Mouse (Mus musculus) cerebellum, postnatal 25 days (tissue): ENCODE measurements at regions not wholly inside any gene's neighbourhood (a gene's known extent, or its start where the extent isn't known, plus 50 kb on each side); places are given as distances from the start of the nearest gene placed in this dataset.

ENCODE experiments used
- DNase-seq, 2 experiments: peaks; one replicate each; pipeline ENCODE4 v3.0.0; 2021; ENCODE audit warnings: mixed read lengths in 2 of 2

DNA sequence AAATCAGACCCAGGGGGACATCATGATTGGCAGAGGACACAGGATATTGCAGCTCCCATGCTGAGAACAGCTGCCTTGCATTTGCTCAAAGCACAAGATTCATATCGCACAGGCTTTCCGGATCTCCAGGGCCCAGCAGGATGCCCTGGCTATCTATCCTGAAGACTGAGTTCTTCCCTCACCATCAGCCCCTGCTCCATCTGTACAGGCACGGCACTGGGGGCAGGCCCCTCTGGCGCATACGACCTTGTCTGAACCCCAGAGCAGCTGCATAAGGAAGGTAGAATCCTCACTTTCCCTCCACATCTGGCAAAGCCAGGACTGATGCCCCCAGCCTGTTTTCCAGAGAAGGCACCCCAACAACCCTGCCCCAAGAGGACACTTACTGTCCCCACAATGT, 266.8 kb downstream of the Tns1 start:
- DNase-seq: peak in 1 of 2 experiments; percentile 2

DNA sequence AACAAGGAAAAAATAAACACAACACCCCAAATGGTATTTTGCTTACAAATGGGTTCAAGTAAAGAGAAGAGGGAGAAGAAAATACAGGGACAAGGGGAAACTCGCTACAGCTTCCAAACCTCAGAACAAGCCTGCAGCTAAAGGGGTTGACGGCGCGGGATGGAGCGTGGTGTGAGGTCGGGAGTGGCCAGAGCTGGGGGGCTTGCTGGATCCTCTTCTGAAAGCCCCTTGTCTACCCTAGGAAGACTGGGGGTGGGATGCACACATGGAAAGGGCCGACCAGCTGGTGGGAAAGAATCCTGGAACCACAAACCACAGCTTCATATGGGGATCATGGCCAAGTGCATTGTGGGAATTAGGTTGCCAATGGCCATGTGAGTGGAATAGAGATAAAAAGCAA, 267.4 kb downstream of the Tns1 start:
- DNase-seq: peak in 1 of 2 experiments; percentile 1

DNA sequence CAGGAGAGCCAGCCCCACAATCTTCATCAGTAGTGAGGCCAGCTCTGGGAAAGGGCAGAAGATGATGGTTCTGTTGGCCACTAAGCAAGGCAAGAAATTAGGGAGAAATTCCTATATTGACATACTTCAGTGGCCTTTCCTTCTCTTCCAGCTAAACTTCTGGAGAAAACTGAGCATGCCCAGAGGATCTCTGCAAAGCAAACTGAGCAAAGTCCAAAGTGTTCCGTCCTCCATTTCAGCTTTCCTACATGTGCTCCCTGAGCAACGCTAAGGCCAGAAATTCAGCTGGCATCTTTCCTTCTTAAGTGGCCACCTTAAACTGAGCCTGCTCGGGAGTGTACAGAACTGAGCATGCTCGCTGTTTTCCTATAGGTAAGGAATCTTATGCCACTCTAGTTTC, 268.9 kb downstream of the Tns1 start:
- no peak for DNase-seq

DNA sequence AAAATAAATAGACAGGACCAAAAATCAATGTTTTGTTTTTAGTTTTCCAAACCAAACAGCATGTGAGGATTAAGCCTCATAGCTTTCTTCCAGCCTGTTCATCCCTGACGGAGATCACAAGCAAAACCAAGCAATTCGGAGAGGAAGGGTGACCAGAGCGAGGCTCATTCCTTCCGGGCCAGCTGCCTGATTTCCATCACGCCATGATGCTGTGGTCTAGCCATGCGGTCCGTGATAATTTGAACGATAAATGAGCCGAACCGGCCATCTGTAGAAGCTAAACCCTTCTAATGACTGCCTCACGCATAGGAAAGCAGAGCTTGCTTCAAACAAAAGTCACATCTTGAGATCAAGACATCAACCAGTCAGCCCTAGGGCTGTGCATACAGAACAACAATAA, 270.4 kb downstream of the Tns1 start:
- peak in 1 of 2 experiments; percentile 15 for DNase-seq

DNA sequence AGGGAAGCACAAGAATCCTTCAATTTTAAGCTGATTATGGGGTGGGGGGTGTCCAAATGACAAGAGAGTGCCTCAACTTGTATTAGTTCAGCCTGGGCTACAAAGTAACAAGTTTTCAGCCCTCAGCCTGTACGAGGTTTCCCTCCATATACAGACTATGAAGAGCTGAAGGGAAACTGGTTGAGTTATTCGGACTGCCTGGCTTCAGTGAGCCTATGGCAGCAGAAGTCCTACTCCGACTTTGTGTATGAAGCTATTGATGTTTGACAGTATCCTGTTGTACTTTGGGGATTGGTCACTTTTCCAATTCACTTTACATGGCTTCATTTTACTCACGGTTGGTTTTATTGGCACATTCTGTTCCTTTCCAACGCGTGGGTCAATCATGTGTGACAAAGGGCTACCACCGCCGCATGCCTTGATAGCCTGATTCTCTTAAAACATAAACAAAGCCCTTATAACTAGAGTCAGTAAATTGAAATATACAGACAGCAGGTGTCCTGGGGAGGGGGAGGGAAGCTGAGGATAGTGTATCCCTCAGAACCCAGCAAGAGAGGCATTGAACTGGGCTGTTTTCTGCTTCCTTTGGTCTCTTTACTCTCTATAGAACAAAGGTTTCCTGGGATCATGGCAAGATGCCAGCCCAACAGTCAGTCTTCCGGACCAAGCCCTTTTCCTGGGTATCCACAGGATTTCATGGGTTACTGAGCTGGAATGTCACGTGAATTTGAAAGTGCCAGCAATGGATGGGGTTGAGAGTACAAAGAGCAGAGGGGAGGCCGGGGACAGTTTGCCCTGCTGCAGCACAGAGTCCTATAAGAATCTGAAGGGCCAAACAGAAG, 273.9 kb downstream of the Tns1 start:
- peak; percentile 15 to 53 for DNase-seq

DNA sequence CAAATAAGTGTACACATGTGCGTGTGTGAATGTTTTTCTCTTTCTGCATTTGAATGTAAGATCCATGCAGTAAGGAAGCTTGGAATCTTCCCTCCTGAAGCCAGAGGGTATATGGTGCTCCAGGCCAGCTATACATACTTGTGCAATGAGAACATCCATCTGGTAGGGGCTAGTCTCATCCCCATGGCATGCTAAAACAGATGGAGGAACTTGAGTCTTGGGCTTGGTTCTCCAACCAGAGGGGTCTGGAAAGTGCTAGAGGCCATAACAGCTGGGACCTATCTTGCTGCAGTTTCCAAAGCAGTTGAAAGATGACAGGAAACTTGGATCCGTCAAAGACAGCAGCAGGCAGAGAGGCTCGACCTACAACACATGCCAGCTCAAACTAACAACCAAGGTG, 275.9 kb downstream of the Tns1 start:
- DNase-seq: no peak

DNA sequence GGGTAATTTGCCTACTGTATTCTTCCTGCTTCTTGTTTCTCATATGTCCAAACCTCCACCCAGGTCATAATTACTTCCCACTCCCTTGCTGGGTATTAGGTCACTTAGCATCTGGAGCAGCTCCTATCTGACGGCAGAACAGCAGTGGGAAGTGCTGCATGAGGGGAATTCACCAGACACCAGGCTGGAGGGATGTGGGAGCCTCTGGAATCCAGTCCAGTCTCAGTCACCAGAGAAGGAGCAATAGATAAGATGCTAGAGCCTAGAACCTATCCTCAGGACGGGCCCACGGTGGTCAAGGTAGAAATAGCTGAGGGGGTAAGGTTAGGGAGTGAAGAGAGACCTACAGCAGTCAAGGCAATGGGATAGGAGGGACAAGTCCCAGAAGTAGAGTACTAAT, 277.1 kb downstream of the Tns1 start:
- DNase-seq: no peak

DNA sequence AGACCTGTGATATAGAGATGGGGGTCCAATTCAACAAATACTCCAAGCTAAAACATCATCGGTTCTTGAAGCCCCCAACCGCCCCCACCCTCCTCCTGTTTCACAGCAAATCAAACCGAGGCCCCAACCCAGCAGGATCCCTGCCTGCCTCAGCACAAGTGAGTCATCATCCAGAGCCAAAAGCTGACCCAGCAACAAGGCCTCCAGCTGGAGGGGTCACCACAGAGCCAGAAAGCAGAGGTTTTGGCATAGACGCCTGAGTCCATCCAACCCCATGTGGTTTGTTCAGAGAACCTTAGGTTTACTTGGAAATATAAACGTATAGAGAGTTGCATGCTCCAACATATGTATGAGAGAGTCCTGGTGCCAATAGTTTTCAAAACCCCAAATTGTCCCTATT, 279.1 kb downstream of the Tns1 start:
- DNase-seq: no peak

DNA sequence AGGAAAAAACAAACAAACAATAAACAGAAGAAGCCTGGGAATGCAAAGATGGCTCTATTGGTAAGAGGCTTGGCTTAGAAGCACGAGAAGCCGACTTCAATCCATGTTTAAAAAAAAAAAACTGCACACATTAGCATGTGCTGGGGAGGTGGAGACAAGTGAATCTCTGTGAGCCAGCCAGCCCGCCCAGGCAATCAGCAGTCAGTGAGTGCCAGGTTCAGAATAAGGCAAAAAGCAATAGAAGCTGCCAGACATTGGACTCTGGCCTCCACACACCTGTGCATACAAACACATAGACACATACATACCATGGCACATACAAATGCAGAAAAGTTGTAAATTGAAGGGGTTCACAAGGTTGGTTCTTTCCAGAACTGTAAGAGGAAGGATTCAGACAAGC, 279.7 kb downstream of the Tns1 start:
- no peak for DNase-seq

DNA sequence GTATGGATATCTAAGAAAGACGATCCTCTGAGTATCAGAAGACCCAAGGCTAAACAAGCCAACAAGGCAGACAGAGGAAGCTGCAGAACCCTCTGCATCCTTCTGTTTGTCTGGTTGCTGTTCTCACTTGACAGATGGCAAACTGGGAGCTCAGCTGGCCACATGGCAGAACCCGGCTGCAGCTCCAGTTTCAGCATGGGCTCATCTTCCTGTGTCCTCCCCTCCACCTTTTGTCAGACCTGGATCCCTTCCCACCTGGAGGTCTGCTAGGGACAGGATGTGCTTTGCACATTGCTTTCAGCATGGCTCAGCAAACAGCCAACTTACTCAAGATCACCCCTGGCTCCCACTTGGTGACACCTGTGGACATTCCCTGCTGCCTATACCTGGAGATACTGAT, 284.9 kb downstream of the Tns1 start:
- peak; percentile 19 to 35 for DNase-seq

DNA sequence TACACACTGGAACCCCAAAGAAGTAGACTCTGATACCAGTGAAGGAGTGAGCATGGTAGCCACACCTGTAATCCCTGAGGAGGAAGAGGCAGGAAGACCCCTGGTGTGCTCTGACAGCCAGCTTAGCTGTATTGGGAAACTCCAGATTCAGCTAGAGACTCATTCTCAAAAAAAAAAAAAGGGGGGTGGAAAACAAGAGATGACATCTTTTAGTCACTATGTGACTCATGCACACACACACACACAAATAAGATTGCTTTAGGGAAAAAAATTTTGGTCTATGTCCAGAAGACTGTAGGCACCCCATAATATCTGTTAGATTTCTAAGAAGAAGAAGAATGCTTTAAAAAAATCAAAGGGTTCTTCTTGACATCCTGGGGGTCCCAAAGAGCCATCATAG, 287.6 kb downstream of the Tns1 start:
- no peak for DNase-seq

DNA sequence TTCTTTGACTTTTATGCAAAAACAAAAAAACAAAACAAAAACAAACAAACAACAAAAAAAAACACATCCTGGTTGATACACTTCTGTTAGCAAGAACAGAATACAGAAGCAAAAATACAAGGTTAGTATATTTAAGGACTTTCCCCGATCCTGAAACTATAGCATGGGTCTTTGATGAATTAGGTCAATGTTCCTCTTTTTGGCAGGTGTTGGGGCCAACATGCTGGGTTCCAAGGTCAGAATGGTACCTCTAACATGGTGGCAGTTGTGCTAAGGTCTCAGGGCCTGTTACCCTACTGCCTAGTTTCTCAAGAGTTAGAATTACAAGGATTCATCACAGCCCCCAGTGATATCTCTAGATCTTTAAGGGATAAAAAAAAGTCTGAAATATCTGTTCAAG, 289.7 kb downstream of the Tns1 start:
- no peak for DNase-seq

DNA sequence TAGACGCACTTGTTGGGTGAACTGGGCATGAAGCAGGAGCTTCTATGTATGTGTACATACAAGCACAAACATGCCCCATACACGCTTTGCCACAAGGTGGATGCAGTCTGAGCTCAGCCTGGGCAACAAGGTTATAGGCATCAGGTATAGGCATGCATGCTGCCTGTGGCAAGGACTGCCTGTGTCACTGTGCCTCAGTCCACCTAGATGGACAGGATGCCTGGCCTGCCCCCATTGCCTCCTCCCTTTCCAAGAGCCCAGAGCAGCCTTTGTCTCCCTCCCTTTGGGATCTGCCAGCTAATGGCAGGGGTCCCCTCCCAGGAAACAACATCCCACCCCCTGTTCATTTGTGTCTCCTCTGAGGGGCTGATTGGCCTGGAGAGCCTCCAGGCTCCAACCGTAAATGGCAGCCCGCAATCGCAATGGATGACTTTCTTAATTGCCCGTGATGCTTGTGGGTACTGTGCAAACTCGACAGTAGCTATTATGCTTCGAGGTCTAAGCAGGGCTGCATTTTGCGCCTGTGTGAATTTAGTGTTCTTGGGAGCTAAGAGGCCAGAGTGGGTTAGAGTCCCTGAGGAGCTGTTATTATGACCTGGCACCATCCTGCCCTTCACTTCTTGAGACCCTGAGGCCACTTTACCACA, 293.6 kb downstream of the Tns1 start:
- DNase-seq: no peak

DNA sequence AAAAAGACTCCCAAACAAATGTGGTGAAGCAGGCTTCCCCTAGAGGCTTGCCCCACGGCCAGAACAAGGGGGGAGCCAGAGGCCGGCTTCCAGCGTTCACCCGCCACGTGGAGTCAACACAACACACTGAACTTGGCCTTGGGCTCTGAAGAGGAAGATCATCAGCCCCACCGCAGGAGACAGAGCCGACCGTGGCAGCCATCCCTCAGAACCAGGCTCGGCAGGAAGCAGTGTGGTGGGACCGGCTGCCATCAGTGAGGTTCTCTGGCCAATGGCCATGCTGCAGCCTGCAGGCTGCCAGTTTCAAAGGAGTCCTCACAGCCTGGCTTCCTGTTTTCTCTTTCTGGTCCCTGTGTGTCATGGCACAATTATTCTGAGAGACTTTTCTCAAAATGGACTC, 295.3 kb downstream of the Tns1 start:
- DNase-seq: peak; percentile 86 to 88

DNA sequence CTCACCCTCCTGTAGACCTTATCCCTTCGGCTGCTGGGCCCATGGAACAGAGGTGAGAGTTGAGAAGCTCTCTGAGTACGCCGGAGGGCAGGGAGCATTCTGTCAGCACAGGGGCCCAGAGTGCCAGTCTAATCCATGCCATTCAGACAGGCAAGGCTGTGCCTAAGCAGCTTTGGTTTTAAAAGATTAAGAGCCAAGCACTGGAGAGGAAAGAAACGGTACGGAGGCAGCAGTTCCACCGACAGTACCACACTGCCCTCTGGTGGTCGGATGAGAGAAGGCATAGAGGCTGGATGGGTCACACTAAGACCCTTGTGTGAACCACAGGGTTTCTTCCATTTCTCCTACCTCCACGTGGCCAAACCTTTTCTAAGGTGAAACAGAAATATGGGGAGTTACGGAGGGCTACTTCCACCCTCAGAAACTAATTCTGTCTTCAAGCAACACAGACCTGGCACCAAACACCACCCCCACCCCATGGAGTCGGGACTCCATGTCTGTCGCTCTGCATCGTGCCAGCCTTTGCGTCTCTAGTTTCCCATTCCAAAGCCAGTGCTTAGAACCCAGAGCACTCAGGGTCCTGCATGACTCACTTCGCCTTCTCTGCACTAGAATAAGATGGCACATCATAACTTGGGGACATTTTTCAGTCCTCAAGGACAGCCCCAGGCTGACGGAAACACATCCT, 297.9 kb downstream of the Tns1 start:
- DNase-seq: peak; percentile 95 to 96

DNA sequence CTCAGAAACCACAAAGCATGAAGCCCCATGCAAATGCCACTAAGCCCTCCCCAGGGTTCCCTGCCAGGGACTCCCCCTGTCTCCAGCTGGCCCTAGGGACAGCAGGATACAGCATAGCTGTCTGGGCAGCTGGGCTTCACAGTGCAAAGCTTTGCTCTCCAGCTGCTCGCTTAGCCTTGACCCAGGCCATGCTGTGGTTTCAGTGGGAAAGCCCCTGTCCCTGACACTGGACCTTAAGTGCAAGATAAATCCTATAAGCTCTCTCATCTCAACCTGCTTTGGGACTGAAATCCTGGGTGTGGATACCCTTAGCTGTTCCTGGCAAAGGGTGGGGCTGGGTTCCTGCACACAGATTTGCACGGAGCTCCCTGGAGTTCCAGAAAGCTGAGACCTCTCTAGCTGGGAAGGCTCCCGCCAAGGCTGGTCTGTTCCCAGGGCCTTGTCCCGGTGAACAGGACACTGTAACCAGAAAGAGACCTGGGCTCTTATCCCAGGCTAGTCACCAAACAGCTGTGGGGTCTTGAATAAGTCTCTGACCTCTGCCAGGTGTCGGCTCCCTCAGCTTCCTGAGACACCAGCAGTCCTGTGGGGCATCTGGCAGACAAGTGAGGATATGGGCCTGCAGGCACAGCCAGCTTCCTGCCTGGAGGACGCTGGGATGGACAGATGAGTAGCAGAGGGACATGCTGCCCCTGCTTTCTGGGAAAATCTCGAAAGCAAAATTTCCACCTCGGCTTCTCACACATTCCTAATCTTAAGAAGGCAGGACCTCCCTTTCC, 299.7 kb downstream of the Tns1 start:
- DNase-seq: peak in 1 of 2 experiments; percentile 28

DNA sequence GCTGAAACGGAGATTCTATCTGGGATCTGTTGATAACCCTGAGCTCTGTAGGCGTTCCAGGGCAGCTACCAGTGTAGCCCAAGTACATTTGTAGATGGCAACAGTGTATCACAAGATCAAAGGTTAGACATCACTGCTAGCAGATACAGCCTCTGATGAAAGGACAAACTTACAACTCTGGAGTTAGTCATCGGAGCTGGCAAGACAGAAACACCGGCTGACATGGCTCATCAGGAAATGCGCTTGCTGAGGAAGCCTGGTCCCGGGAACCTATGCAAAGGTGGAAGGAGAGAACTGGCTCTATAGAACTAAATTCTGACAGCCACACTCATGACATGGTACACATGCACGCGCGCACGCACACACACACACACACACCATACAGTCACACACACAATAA, 300.5 kb downstream of the Tns1 start:
- DNase-seq: no peak

DNA sequence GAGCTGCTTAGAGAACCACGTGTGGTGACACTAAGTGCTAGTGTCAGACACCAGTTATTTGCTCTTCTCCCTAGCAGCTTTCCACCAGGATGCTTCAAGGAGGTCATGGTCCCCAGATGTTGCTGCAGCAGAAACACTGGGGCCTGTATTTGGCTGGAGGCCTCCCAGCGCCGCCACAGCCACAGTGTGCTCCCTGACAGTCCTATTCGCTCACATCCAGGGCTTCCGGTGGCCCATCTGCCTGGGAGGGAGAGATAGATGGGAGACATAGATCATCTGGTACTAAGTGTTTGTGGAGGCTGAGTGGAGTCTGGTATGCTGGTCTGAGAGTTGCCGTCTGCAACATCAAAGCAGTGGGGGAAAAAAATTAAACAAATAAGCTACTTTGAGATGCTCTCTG, 301.6 kb downstream of the Tns1 start:
- DNase-seq: no peak

DNA sequence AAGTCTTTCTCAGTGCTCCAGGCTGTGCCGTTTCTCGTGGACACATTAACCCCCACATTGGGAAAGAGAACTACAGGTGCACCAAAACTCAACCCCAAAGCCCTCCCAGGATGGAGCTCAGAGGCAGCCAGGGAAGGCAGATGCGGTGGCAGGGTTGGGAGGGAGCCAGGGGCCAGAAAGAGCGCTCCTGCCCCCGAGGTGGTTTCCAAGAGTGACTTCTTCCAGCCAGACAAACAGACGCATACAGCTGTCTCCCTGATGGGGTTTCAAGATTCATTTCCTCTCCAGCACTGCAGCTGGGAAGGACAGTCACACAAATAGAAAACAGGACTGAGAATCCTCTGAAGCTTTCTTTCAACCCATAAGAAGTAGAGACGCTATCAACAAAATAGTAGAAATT, 303.5 kb downstream of the Tns1 start:
- no peak for DNase-seq

DNA sequence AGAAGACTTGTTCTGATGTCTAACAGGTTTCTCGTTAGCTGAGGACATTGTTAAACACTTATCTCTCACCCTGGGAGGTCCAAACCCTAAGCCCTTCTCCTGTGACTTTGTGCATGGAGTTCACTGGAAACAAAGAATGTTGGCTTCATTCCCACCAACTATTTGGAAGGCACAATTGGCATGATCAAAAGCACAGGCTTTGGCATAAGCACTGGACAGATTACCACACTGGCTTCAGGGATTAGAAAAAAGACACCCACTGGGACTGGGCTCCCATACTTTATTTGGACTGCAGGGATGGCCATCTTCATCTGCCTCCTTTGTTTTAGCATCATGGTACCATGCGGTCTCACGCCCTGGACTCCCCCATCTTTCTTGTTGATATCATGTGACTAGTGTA, 317.0 kb downstream of the Tns1 start:
- no peak for DNase-seq

DNA sequence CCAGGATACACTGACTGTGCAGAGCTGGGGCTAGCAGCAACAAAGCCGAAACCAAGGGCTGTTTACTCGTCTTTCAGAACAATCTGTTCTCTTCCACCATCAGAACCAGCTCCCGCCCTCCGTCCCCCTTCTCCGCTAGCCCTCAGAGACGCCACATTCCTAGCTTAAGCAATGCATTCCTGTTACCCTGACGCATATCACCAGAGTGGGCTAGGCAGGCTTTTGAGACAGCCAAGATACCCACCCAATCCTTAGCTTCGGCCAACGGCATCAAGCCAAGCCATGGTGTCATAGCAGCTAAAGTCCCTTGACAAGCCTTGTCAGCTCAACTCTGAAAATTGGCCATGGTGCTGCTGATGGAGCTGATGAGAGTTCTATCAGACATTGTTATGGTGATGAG, 319.1 kb downstream of the Tns1 start:
- no peak for DNase-seq

DNA sequence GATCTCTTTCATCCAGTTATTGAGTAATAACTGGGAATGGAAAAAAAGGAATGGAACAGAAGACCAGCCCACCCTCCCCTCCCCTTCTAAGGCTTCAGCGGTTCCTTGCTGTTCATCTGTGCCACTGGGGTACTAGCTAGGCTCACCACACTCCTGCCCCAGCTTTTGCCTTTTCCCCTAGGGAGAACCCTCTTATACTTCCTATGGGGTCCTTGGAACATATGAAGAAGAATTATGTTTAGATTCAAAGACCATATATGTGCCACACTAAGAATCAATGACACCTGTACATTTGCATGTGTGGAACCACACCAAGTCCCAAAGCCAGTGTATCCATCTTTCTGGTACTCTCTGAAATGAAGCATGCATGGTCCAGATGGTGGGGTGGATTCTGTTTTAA, 324.3 kb downstream of the Tns1 start:
- no peak for DNase-seq

DNA sequence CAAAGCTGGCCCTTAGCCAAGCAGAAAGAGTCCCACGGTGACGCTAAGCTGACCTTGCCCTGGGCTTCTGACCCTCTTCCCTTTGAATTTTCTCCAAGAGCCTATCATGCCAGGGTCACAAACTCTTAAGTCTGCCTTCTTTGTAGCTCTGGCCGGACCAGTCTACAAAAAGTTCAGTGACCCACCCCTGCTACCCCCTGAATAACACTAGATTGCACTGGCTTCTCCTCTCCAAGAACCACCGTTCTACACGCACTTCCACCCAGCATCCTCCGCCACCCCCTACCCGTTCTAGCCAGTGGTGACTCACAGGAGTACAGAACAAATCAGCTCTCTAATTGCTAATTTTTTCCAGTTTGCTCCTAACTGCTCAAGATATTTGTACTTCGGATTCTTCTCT, 325.0 kb downstream of the Tns1 start:
- DNase-seq: no peak
